In the genomic region with DNA sequence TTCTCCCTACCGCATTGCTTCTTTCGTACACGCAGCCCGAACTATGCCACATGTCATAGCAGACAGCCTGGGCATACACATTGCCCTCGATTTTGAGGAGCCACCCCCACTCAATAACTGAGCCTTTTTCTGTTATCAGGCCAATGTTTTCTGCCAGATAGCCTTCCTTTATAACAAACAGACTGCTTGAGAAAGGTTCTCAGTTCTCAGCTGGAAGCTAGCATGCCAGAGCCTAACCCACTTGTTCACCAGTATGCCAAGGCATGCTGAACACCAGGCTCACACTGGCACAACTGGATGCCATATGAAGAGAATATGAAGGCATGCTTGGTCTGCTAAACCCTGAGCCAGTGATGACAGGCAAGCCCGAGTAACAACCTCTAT, we compare ENCODE assay signal across 17 mouse cellular contexts. TPM values are rescaled to one million over a fixed set of nuclear protein-coding genes. Genes with fewer than 3 reads are reported as not detected.
DNase-seq lines count a peak whose midpoint lies in the region; ATAC-seq lines count a peak whose summit lies in the region.
"Had no signal": no experiment of that assay in that cellular context is flagged by ENCODE, and none has a peak within 500 bp of the region (broad histone marks: within the 10 kb centered on the region; RNA-seq: fewer than 3 reads in every experiment).

No protein-coding gene starts in this region.

- peak overlapping the region; percentile 19 for H3K27ac ChIP-seq in liver, embryonic 16.5 days (ENCODE audit: low read length)
- H3K27ac ChIP-seq: gastrocnemius, adult 2 months; heart, embryonic 15.5 days; left cerebral cortex, adult 2 months; lung, embryonic 15.5 days had no signal

- no peaks in the 10 kb centered on the region for H3K9me3 ChIP-seq in erythroblast, embryonic 14.5 days (ENCODE audit: control insufficient read depth, low read length)
- no peaks in the 10 kb centered on the region for H3K9me3 ChIP-seq in liver, embryonic 16.5 days (replicated peaks; ENCODE audit: control insufficient read depth, low read length)
- H3K9me3 ChIP-seq: heart, embryonic 15.5 days; hindbrain, embryonic 10.5 days; lung, embryonic 15.5 days had no signal

- peak; percentile 28 for DNase-seq in 3134 (ENCODE audit: extremely low read depth, insufficient read length, low spot score)
- peak; percentile 62 for DNase-seq in fibroblast of lung, adult 2 months (ENCODE audit: low read depth)
- DNase-seq in right cerebral cortex, postnatal 25 days: no peak
- no peak for DNase-seq in gastrocnemius, postnatal 10 days
- DNase-seq in adrenal gland, postnatal 25 days: no peak
- DNase-seq: adrenal gland, adult 2 months; cerebellum, adult 11 months; kidney, postnatal 10 days; thymus, postnatal 4 days had no signal

- H3K4me2 ChIP-seq in liver, embryonic 16.5 days (ENCODE audit: low read depth, low read length): no peak overlapping the region
- H3K4me2 ChIP-seq: heart, embryonic 15.5 days; lung, embryonic 15.5 days had no signal

- peak overlapping the region; percentile 7 for H3K4me3 ChIP-seq in erythroblast, embryonic 14.5 days (replicated peaks)
- H3K4me3 ChIP-seq in liver, embryonic 16.5 days (ENCODE audit: low read depth, low read length): no peak overlapping the region
- H3K4me3 ChIP-seq: gastrocnemius, adult 2 months; heart, embryonic 15.5 days; hindbrain, embryonic 10.5 days; left cerebral cortex, adult 2 months; lung, embryonic 15.5 days had no signal

- no peak for ATAC-seq in erythroblast, adult 5-6 weeks (replicated peaks; ENCODE audit: low FRiP score, poor library complexity, severe bottlenecking)
- 0 out of 2 replicates have a peak, but pooled peaks have one; percentile 7 for ATAC-seq in liver, embryonic 16.5 days (ENCODE audit: low read depth)

- H3K9ac ChIP-seq in liver, embryonic 16.5 days (ENCODE audit: low read depth, low read length): no peak overlapping the region
- H3K9ac ChIP-seq: heart, embryonic 15.5 days; lung, embryonic 15.5 days had no signal

- peaks cover 75% of the 10 kb centered on the region for H3K36me3 ChIP-seq in erythroblast, embryonic 14.5 days (ENCODE audit: control insufficient read depth)
- H3K36me3 ChIP-seq in liver, embryonic 16.5 days (ENCODE audit: control insufficient read depth, insufficient read depth): peaks cover 5% of the 10 kb centered on the region
- H3K36me3 ChIP-seq: heart, embryonic 15.5 days had no signal

- WGBS in liver, embryonic 16.5 days (ENCODE audit: insufficient replicate concordance): 56% methylated on average over 6 of the region's 6 CpGs

- H3K4me1 ChIP-seq in erythroblast, embryonic 14.5 days (ENCODE audit: control insufficient read depth): peaks cover 56% of the 10 kb centered on the region
- H3K4me1 ChIP-seq in liver, embryonic 16.5 days (ENCODE audit: control insufficient read depth, low read depth, low read length): peaks cover 19% of the 10 kb centered on the region

- H3K27me3 ChIP-seq in erythroblast, embryonic 14.5 days (ENCODE audit: control insufficient read depth): no peaks in the 10 kb centered on the region
- no peaks in the 10 kb centered on the region for H3K27me3 ChIP-seq in liver, embryonic 16.5 days (ENCODE audit: control insufficient read depth, insufficient read depth, low read depth, low read length)
- H3K27me3 ChIP-seq: heart, embryonic 15.5 days; lung, embryonic 15.5 days had no signal

RNA-seq across cellular contexts. Expression of gene Tmem131l, which starts 17.8 kb away (rescaled TPM):
- 9.3 and 10.8 TPM in 2 replicates for polyA plus RNA-seq in erythroblast, embryonic 14.5 days (2012)
- total RNA-seq in erythroblast, adult 5-6 weeks (2015; ENCODE audit: low replicate concordance): 753 and 807 TPM in 2 replicates
- total RNA-seq in erythroblast, adult 5-6 weeks (2017; ENCODE audit: low replicate concordance): 938 and 1,004 TPM in 2 replicates
- polyA plus RNA-seq in liver, embryonic 16.5 days (2015; fragmentation: Nextera tagmentation; extraction: Ambion mirVana): 28.8 and 29.8 TPM in 2 replicates
- 10 to 100 TPM; 26.6 to 41.5 TPM for total RNA-seq in gastrocnemius, postnatal 10 days (2021)
- 48.2 and 56.9 TPM in 2 replicates for total RNA-seq in adrenal gland, postnatal 25 days (2021)

Comparison
In these comparisons a context has a peak if more than half of its experiments do, and no peak if none do; other contexts are left out.
1. DNase-seq: peak in 3134 (single experiment) and fibroblast of lung, adult 2 months (single experiment); none in right cerebral cortex, postnatal 25 days (single experiment), gastrocnemius, postnatal 10 days (single experiment) and adrenal gland, postnatal 25 days (single experiment).
2. RNA of gene Tmem131l, which starts 17.8 kb away (total RNA-seq): 753 to 1,004 TPM in erythroblast, adult 5-6 weeks; 48.2 to 56.9 TPM in adrenal gland, postnatal 25 days and 26.6 to 41.5 TPM in gastrocnemius, postnatal 10 days; every median in the first group is over 10 times any median in the second.